Mouse (Mus musculus): ENCODE results near the gene 1110008P14Rik. TPM values are rescaled to one million over a fixed set of nuclear protein-coding genes. Genes with fewer than 3 reads are reported as not detected.

Gene 1110008P14Rik
- total and polyA plus RNA-seq, 3 experiments, result 24.3 to 32.4 (median 27.8) TPM

- no peak overlapping the region for H3K9ac ChIP-seq (ENCODE audit: insufficient read depth, low read depth)
- no peaks in the 10 kb centered on the region for H3K9me3 ChIP-seq (replicated peaks; ENCODE audit: low read length)
- peaks cover 62% of the 10 kb centered on the region for H3K27me3 ChIP-seq (replicated peaks)
- no peak for DNase-seq (ENCODE audit: extremely low read depth)
- H3K4me2 ChIP-seq (ENCODE audit: insufficient read depth, low read depth, poor library complexity, severe bottlenecking), result no peak overlapping the region
- H3K79me2 ChIP-seq (replicated peaks; ENCODE audit: control insufficient read depth, extremely low read depth, insufficient read depth, poor library complexity, severe bottlenecking), result no peaks in the 10 kb centered on the region
- H3K36me3 ChIP-seq (replicated peaks in 1 of 2; ENCODE audit: control insufficient read depth in 1 of 2, insufficient read depth in 1 of 2, low read length in 1 of 2), result no peaks in the 10 kb centered on the region
- H3K4me3 ChIP-seq (replicated peaks in 1 of 3; ENCODE audit: low read depth in 2 of 3, low read length in 2 of 3, poor library complexity in 1 of 3), result no peak overlapping the region
- peaks cover 2 to 9% of the 10 kb centered on the region in 2 experiments; a peak in 3 of 4 replicates for H3K4me1 ChIP-seq (ENCODE audit: control insufficient read depth in 1 of 2, insufficient read depth in 2 of 2)
- in situ Hi-C loops (cut with MboI; ENCODE audit: low pct_ligation_motif_present, low pct_unique_long_range_greater_than_20kb, low sequenced_read_pairs), result no loop called here
- dilution Hi-C loops (cut with MboI; ENCODE audit: extremely low pct_ligation_motif_present, extremely low pct_unique_long_range_greater_than_20kb, low sequenced_read_pairs), result no loop called here
- no peak for TF ChIP-seq POLR2A (IDR thresholded peaks at IDR 0.05; ENCODE audit: low read depth, low read length)
- TF ChIP-seq RAD21 (IDR thresholded peaks at IDR 0.05; ENCODE audit: low read depth, low read length), result no peak
- no peak for TF ChIP-seq MAFK (IDR thresholded peaks at IDR 0.05; ENCODE audit: insufficient replicate concordance, low read length)
- H3K27ac ChIP-seq (ENCODE audit: insufficient read depth, low read depth), result no peak overlapping the region
These were observed 24.0 kb downstream of the 1110008P14Rik start for GRCm38 (mm10) chr2:32357710-32358109.

GRCm38 (mm10) chr2:32356216-32356615 is 25.5 kb downstream of the 1110008P14Rik start:
- in situ Hi-C loops (cut with MboI; ENCODE audit: low pct_ligation_motif_present, low pct_unique_long_range_greater_than_20kb, low sequenced_read_pairs), result no loop called here

DNA sequence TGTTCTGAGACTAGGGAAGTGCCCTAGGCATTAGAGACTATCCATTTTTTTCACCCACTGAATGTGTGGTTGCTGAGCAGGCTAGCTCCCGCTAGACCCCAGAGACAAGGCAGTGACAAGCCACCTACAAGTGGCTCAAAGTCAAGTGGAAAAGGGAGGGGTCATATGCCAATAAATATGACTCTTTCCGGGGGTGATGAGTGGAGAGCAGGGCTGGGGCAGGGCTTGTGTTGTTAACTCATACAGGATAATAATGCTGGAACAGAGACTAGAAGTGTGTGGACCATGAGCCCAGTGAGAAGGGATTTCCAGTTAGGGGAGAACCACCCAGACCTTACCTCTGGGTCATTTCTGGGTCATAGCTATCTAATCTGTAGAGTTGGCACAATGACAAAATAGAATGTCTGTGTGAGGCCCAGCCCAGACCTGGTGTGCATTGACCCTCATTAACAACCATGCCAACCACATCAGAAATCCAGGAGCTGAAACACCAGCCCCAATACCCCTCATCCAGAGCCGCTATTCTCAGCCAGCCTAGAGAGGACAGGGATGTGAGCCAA is 27.3 kb downstream of the 1110008P14Rik start:
- Histone ChIP-seq H3K4me2 (ENCODE audit: insufficient read depth, low read depth, poor library complexity, severe bottlenecking) (no peak overlapping the region), H3K27me3 (replicated peaks) (peaks cover 78% of the 10 kb centered on the region), H3K4me3 (replicated peaks in 1 of 3; ENCODE audit: low read depth in 2 of 3, low read length in 2 of 3, poor library complexity in 1 of 3) (no peak overlapping the region), H3K9ac (ENCODE audit: insufficient read depth, low read depth) (no peak overlapping the region), H3K79me2 (replicated peaks; ENCODE audit: control insufficient read depth, extremely low read depth, insufficient read depth, poor library complexity, severe bottlenecking) (no peaks in the 10 kb centered on the region), H3K36me3 (replicated peaks in 1 of 2; ENCODE audit: control insufficient read depth in 1 of 2, insufficient read depth in 1 of 2, low read length in 1 of 2) (no peaks in the 10 kb centered on the region), H3K4me1 (ENCODE audit: control insufficient read depth in 1 of 2, insufficient read depth in 2 of 2) (peaks cover 7 to 23% of the 10 kb centered on the region in 2 experiments), H3K27ac (ENCODE audit: insufficient read depth, low read depth) (no peak overlapping the region), H3K9me3 (replicated peaks; ENCODE audit: low read length) (no peaks in the 10 kb centered on the region)
- no peak for TF ChIP-seq E2F4 (IDR thresholded peaks at IDR 0.05; ENCODE audit: insufficient replicate concordance, low read depth, low read length)
- no peak for TF ChIP-seq IRF4 (IDR thresholded peaks at IDR 0.05; ENCODE audit: low read depth, low read length)
- no peak for TF ChIP-seq PAX5 (IDR thresholded peaks at IDR 0.05; ENCODE audit: low read length)
- TF ChIP-seq TBP (conservative IDR thresholded peaks at IDR 0.05; ENCODE audit: low read depth, low read length), result no peak
- TF ChIP-seq CTCF (conservative IDR thresholded peaks at IDR 0.05 in 1 of 2, IDR thresholded peaks at IDR 0.05 in 1 of 2; ENCODE audit: low read depth in 2 of 2, low read length in 2 of 2), result no peak
- no peak for TF ChIP-seq NELFE (IDR thresholded peaks at IDR 0.05; ENCODE audit: low read depth, low read length)
- no peak for TF ChIP-seq SIN3A (IDR thresholded peaks at IDR 0.05; ENCODE audit: low read length)
- TF ChIP-seq UBTF (IDR thresholded peaks at IDR 0.05; ENCODE audit: low read depth, low read length), result no peak
- no peak for TF ChIP-seq SMC3 (IDR thresholded peaks at IDR 0.05; ENCODE audit: low read depth, low read length)
- TF ChIP-seq CHD2 (IDR thresholded peaks at IDR 0.05; ENCODE audit: low read length), result no peak
- no peak for TF ChIP-seq RCOR1 (conservative IDR thresholded peaks at IDR 0.05; ENCODE audit: low read depth, low read length)
- no peak for TF ChIP-seq NRF1 (IDR thresholded peaks at IDR 0.05; ENCODE audit: low read depth, low read length)
- no peak for TF ChIP-seq MXI1 (IDR thresholded peaks at IDR 0.05; ENCODE audit: low read depth, low read length)
- TF ChIP-seq GABPA (IDR thresholded peaks at IDR 0.05; ENCODE audit: insufficient replicate concordance, low read depth, low read length), result no peak
- no peak for TF ChIP-seq EP300 (IDR thresholded peaks at IDR 0.05; ENCODE audit: low read length)
- TF ChIP-seq MAZ (IDR thresholded peaks at IDR 0.05; ENCODE audit: low read depth, low read length), result no peak
- TF ChIP-seq ZNF384 (IDR thresholded peaks at IDR 0.05; ENCODE audit: low read depth, low read length), result no peak
- TF ChIP-seq USF2 (conservative IDR thresholded peaks at IDR 0.05; ENCODE audit: low read depth, low read length), result no peak
- in situ Hi-C loops (cut with MboI; ENCODE audit: low pct_ligation_motif_present, low pct_unique_long_range_greater_than_20kb, low sequenced_read_pairs) (no loop called here), dilution Hi-C loops (cut with MboI; ENCODE audit: extremely low pct_ligation_motif_present, extremely low pct_unique_long_range_greater_than_20kb, low sequenced_read_pairs) (no loop called here)
- DNase-seq (ENCODE audit: extremely low read depth), result no peak

More at GRCm38 (mm10) chr2:32356216-32356615, 25.5 kb downstream of the 1110008P14Rik start:
- peaks cover 70% of the 10 kb centered on the region for H3K27me3 ChIP-seq (replicated peaks)
- no peak overlapping the region for H3K9ac ChIP-seq (ENCODE audit: insufficient read depth, low read depth)
- peaks cover 7 to 16% of the 10 kb centered on the region in 2 experiments for H3K4me1 ChIP-seq (ENCODE audit: control insufficient read depth in 1 of 2, insufficient read depth in 2 of 2)
- H3K4me3 ChIP-seq (replicated peaks in 1 of 3; ENCODE audit: low read depth in 2 of 3, low read length in 2 of 3, poor library complexity in 1 of 3), result no peak overlapping the region
- H3K9me3 ChIP-seq (replicated peaks; ENCODE audit: low read length), result no peaks in the 10 kb centered on the region
- TF ChIP-seq ZMIZ1 (IDR thresholded peaks at IDR 0.05; ENCODE audit: low read depth, low read length) (no peak), CHD2 (IDR thresholded peaks at IDR 0.05; ENCODE audit: low read length) (no peak), ETS1 (conservative IDR thresholded peaks at IDR 0.05; ENCODE audit: low read depth, low read length) (no peak), UBTF (IDR thresholded peaks at IDR 0.05; ENCODE audit: low read depth, low read length) (no peak), KAT2A (IDR thresholded peaks at IDR 0.05; ENCODE audit: insufficient replicate concordance, low read length) (no peak), MEF2A (IDR thresholded peaks at IDR 0.05; ENCODE audit: borderline replicate concordance, low read depth, low read length) (no peak), MXI1 (IDR thresholded peaks at IDR 0.05; ENCODE audit: low read depth, low read length) (no peak), JUN (IDR thresholded peaks at IDR 0.05; ENCODE audit: insufficient read depth, low read depth, low read length) (no peak), NELFE (IDR thresholded peaks at IDR 0.05; ENCODE audit: low read depth, low read length) (no peak), E2F4 (IDR thresholded peaks at IDR 0.05; ENCODE audit: insufficient replicate concordance, low read depth, low read length) (no peak), ELF1 (IDR thresholded peaks at IDR 0.05; ENCODE audit: low read depth, low read length) (no peak), MAFK (IDR thresholded peaks at IDR 0.05; ENCODE audit: insufficient replicate concordance, low read length) (no peak), JUND (conservative IDR thresholded peaks at IDR 0.05; ENCODE audit: low read depth, low read length) (no peak), MYC (IDR thresholded peaks at IDR 0.05; ENCODE audit: low read depth, low read length) (no peak), POLR2AphosphoS2 (IDR thresholded peaks at IDR 0.05; ENCODE audit: low read depth, low read length) (no peak), RAD21 (IDR thresholded peaks at IDR 0.05; ENCODE audit: low read depth, low read length) (no peak), GABPA (IDR thresholded peaks at IDR 0.05; ENCODE audit: insufficient replicate concordance, low read depth, low read length) (no peak)
- DNase-seq (ENCODE audit: extremely low read depth), result no peak
- no peak overlapping the region for H3K4me2 ChIP-seq (ENCODE audit: insufficient read depth, low read depth, poor library complexity, severe bottlenecking)
- dilution Hi-C loops (cut with MboI; ENCODE audit: extremely low pct_ligation_motif_present, extremely low pct_unique_long_range_greater_than_20kb, low sequenced_read_pairs), result no loop called here
- no peaks in the 10 kb centered on the region for H3K79me2 ChIP-seq (replicated peaks; ENCODE audit: control insufficient read depth, extremely low read depth, insufficient read depth, poor library complexity, severe bottlenecking)
- H3K36me3 ChIP-seq (replicated peaks in 1 of 2; ENCODE audit: control insufficient read depth in 1 of 2, insufficient read depth in 1 of 2, low read length in 1 of 2), result no peaks in the 10 kb centered on the region
- no peak overlapping the region for H3K27ac ChIP-seq (ENCODE audit: insufficient read depth, low read depth)

Data from CH12.LX (cell line).